Comparison of ENCODE assay signal across 17 mouse cellular contexts in the genomic region with DNA sequence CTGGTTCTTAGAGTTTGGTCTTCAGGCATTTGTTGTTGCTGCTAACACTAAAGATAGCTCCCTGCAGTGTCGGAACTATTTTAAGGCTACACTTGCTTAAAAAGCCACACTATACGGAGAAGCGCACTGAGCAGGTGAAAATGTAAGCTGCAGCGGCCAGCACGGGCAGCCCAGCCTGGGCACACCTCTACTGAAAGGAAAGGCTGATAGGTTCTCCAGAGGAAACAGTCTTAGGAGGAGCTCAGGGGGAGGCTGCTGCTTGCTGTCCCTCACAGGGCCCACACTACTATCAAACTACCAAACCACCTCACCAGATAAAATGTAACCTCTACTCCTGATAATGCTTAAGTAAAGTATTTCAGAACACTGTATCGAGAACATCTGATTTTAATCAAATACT. TPM values are rescaled to one million over a fixed set of nuclear protein-coding genes. Genes with fewer than 3 reads are reported as not detected.
DNase-seq lines count a peak whose midpoint lies in the region; ATAC-seq and TF ChIP-seq lines count a peak whose summit lies in the region.
"Had no signal": no experiment of that assay in that cellular context is flagged by ENCODE, and none has a peak within 500 bp of the region (broad histone marks: within the 10 kb centered on the region; RNA-seq: fewer than 3 reads in every experiment).

No protein-coding gene starts in this region.

- peak overlapping the region; percentile 38 for H3K4me2 ChIP-seq in heart, embryonic 14.5 days (ENCODE audit: low read length)
- H3K4me2 ChIP-seq in heart, postnatal 0 days (ENCODE audit: low read depth, low read length), result peak overlapping the region; percentile 42
- H3K4me2 ChIP-seq in liver, embryonic 11.5 days, result peak overlapping the region; percentile 54
- H3K4me2 ChIP-seq in stomach, embryonic 15.5 days, result no peak overlapping the region
- H3K4me2 ChIP-seq: embryonic facial prominence, embryonic 15.5 days; hindbrain, embryonic 13.5 days had no signal

- no peak overlapping the region for H3K4me3 ChIP-seq in heart, embryonic 14.5 days (ENCODE audit: control insufficient read depth in 1 of 2, insufficient read depth in 1 of 2, low read depth in 1 of 2, low read length in 2 of 2)
- 0 out of 2 replicates have a peak overlapping the region, but pooled peaks have one; percentile 17 for H3K4me3 ChIP-seq in heart, postnatal 0 days (ENCODE audit: low read depth, low read length)
- H3K4me3 ChIP-seq in liver, embryonic 11.5 days (ENCODE audit: low read depth, low read length), result no peak overlapping the region
- no peak overlapping the region for H3K4me3 ChIP-seq in stomach, embryonic 15.5 days (replicated peaks)
- H3K4me3 ChIP-seq: embryonic facial prominence, embryonic 15.5 days; hindbrain, embryonic 13.5 days had no signal

- 40% methylated on average over 6 of the region's 6 CpGs for WGBS in heart, embryonic 14.5 days
- 27% methylated on average over 6 of the region's 6 CpGs for WGBS in heart, postnatal 0 days
- 50% methylated on average over 6 of the region's 6 CpGs for WGBS in liver, embryonic 11.5 days
- WGBS in stomach, embryonic 15.5 days, result 72% methylated on average over 6 of the region's 6 CpGs

- intact Hi-C loops in heart, postnatal 14 days (cut with DNase I), result no loop called here

- H3K9me3 ChIP-seq in heart, embryonic 14.5 days (ENCODE audit: control insufficient read depth, low read length), result no peaks in the 10 kb centered on the region
- no peaks in the 10 kb centered on the region for H3K9me3 ChIP-seq in heart, postnatal 0 days (replicated peaks; ENCODE audit: control insufficient read depth, low read length)
- no peaks in the 10 kb centered on the region for H3K9me3 ChIP-seq in liver, embryonic 11.5 days (ENCODE audit: control insufficient read depth, low read length)
- H3K9me3 ChIP-seq in stomach, embryonic 15.5 days, result no peaks in the 10 kb centered on the region
- H3K9me3 ChIP-seq: embryonic facial prominence, embryonic 15.5 days; hindbrain, embryonic 13.5 days had no signal

- H3K4me1 ChIP-seq in heart, embryonic 14.5 days (ENCODE audit: control insufficient read depth in 2 of 2, insufficient read depth in 2 of 2, low read length in 2 of 2), result peaks cover 14 to 51% of the 10 kb centered on the region in 2 experiments
- H3K4me1 ChIP-seq in heart, postnatal 0 days (ENCODE audit: control insufficient read depth, insufficient read depth), result peaks cover 52% of the 10 kb centered on the region
- H3K4me1 ChIP-seq in liver, embryonic 11.5 days (replicated peaks; ENCODE audit: control insufficient read depth, insufficient read depth, low read length), result peaks cover 66% of the 10 kb centered on the region
- peaks cover 31% of the 10 kb centered on the region for H3K4me1 ChIP-seq in stomach, embryonic 15.5 days

- no peak for TF ChIP-seq EP300 in heart, postnatal 0 days (IDR thresholded peaks at IDR 0.05; ENCODE audit: low read depth)

- H3K36me3 ChIP-seq in heart, embryonic 14.5 days (ENCODE audit: control insufficient read depth, insufficient read depth, low read length), result no peaks in the 10 kb centered on the region
- H3K36me3 ChIP-seq in heart, postnatal 0 days (replicated peaks; ENCODE audit: control insufficient read depth, insufficient read depth, low read length), result no peaks in the 10 kb centered on the region
- no peaks in the 10 kb centered on the region for H3K36me3 ChIP-seq in liver, embryonic 11.5 days (ENCODE audit: control insufficient read depth, insufficient read depth, low read length)
- no peaks in the 10 kb centered on the region for H3K36me3 ChIP-seq in stomach, embryonic 15.5 days
- H3K36me3 ChIP-seq: embryonic facial prominence, embryonic 15.5 days; hindbrain, embryonic 13.5 days had no signal

- no peak for DNase-seq in heart, postnatal 14 days
- DNase-seq in heart, postnatal 0 days (ENCODE audit: low spot score), result no peak
- DNase-seq in liver, embryonic 11.5 days (ENCODE audit: low spot score), result no peak
- no peak for DNase-seq in ovary, adult 18-20 months (ENCODE audit: low spot score)
- DNase-seq in thymus, postnatal 0 days (ENCODE audit: low spot score), result no peak
- DNase-seq: cerebellum, adult 11-12 months; gastrocnemius, postnatal 14 days; kidney, adult 2 months; lung, adult 18-20 months; lung, postnatal 4 days; midbrain, embryonic 14.5 days had no signal

- 0 out of 2 replicates have a peak overlapping the region, but pooled peaks have one; percentile 6 for H3K9ac ChIP-seq in heart, embryonic 14.5 days (ENCODE audit: low read length)
- no peak overlapping the region for H3K9ac ChIP-seq in heart, postnatal 0 days (replicated peaks; ENCODE audit: low read depth, low read length)
- H3K9ac ChIP-seq in liver, embryonic 11.5 days (ENCODE audit: low read depth, low read length), result no peak overlapping the region
- H3K9ac ChIP-seq in stomach, embryonic 15.5 days, result no peak overlapping the region
- H3K9ac ChIP-seq: embryonic facial prominence, embryonic 15.5 days; hindbrain, embryonic 13.5 days had no signal

- TF ChIP-seq CTCF in heart, postnatal 0 days (IDR thresholded peaks at IDR 0.05; ENCODE audit: low read depth), result no peak

- H3K27me3 ChIP-seq in heart, embryonic 14.5 days (ENCODE audit: control insufficient read depth, insufficient read depth, low read length), result no peaks in the 10 kb centered on the region
- H3K27me3 ChIP-seq in heart, postnatal 0 days (ENCODE audit: control insufficient read depth, insufficient read depth, low read length), result no peaks in the 10 kb centered on the region
- H3K27me3 ChIP-seq in liver, embryonic 11.5 days (replicated peaks; ENCODE audit: control insufficient read depth, insufficient read depth, low read length), result no peaks in the 10 kb centered on the region
- H3K27me3 ChIP-seq in stomach, embryonic 15.5 days (replicated peaks), result no peaks in the 10 kb centered on the region
- H3K27me3 ChIP-seq: CH12.LX; embryonic facial prominence, embryonic 15.5 days; hindbrain, embryonic 13.5 days had no signal

- H3K27ac ChIP-seq in heart, embryonic 14.5 days (replicated peaks in 1 of 2; ENCODE audit: control insufficient read depth in 1 of 2, insufficient read depth in 1 of 2, low read depth in 2 of 2, low read length in 2 of 2), result peak overlapping the region; percentile 15 to 48; a peak in 3 of 4 replicates
- peak overlapping the region; percentile 23 for H3K27ac ChIP-seq in heart, postnatal 0 days (ENCODE audit: low read depth)
- no peak overlapping the region; the same call in 1 of the 2 replicates for H3K27ac ChIP-seq in liver, embryonic 11.5 days (ENCODE audit: low read depth, low read length)
- H3K27ac ChIP-seq in stomach, embryonic 15.5 days, result 0 out of 2 replicates have a peak overlapping the region, but pooled peaks have one; percentile 38
- H3K27ac ChIP-seq: embryonic facial prominence, embryonic 15.5 days; hindbrain, embryonic 13.5 days had no signal

- no peak for ATAC-seq in heart, embryonic 14.5 days (ENCODE audit: insufficient number of reproducible peaks, insufficient read depth, low FRiP score, low read depth)
- no peak for ATAC-seq in heart, postnatal 0 days (ENCODE audit: insufficient read depth, low read depth)
- peak; percentile 58 for ATAC-seq in liver, embryonic 11.5 days (replicated peaks; ENCODE audit: low FRiP score)
- ATAC-seq in stomach, embryonic 15.5 days (ENCODE audit: insufficient read depth, low FRiP score, low read depth), result no peak
- ATAC-seq: forebrain, embryonic 14.5 days had no signal

RNA-seq across cellular contexts. Expression of a gene that starts 16.7 kb away (rescaled TPM):
- 9.5 and 10.0 TPM in 2 replicates for polyA plus RNA-seq in heart, embryonic 14.5 days (2014; fragmentation: Nextera tagmentation; extraction: Ambion mirVana)
- 10 to 100 TPM; 40.1 to 42.7 TPM for total RNA-seq in heart, postnatal 14 days (2021)
- total RNA-seq in heart, postnatal 0 days (2014; rRNA removed; ENCODE audit: low replicate concordance), result 10.1 and 11.3 TPM in 2 replicates
- 3.9 TPM in 2 replicates for polyA plus RNA-seq in heart, postnatal 0 days (2015; fragmentation: Nextera tagmentation; extraction: Ambion mirVana)
- polyA plus RNA-seq in liver, embryonic 11.5 days (2014; fragmentation: Nextera tagmentation; extraction: Ambion mirVana), result 19.1 and 19.8 TPM in 2 replicates
- polyA plus RNA-seq in stomach, embryonic 15.5 days (2015; fragmentation: Nextera tagmentation; extraction: Ambion mirVana), result 13.7 and 16.8 TPM in 2 replicates
- 13.6 and 15.2 TPM in 2 replicates for polyA plus RNA-seq in thymus, postnatal 0 days (2015; fragmentation: Nextera tagmentation; extraction: Ambion mirVana)
